Mouse (Mus musculus): ENCODE data around the gene Kng1.
A peak's percentile ranks its signal among the peaks of the same experiment; 100 is the strongest.
"Not testable (repeated sequence)": the region's sequence is repeated elsewhere in the genome, so short reads cannot be mapped to it uniquely, and the experiment has no call there.

Gene Kng1

GRCm38 (mm10) chr16:23094136-23094535, 36.5 kb downstream of the Kng1 start:
- no peak for DNase-seq (ENCODE audit: low spot score)

GRCm38 (mm10) chr16:23095581-23095980, 37.9 kb downstream of the Kng1 start:
- not testable (repeated sequence) for DNase-seq (ENCODE audit: low spot score)

- DNase-seq (ENCODE audit: low spot score), result not testable (repeated sequence)
Measured at GRCm38 (mm10) chr16:23096886-23097285, 39.2 kb downstream of the Kng1 start.

GRCm38 (mm10) chr16:23097290-23098104, 39.8 kb downstream of the Kng1 start:
- DNase-seq (ENCODE audit: low spot score), result not testable (repeated sequence)

- not testable (repeated sequence) for DNase-seq (ENCODE audit: low spot score)
Measured at GRCm38 (mm10) chr16:23098105-23098452, 40.4 kb downstream of the Kng1 start.

- DNase-seq (ENCODE audit: low spot score), result no peak
Measured at GRCm38 (mm10) chr16:23099632-23100031, 42.0 kb downstream of the Kng1 start.

- no peak for DNase-seq (ENCODE audit: low spot score)
Measured at GRCm38 (mm10) chr16:23100099-23100575, 42.5 kb downstream of the Kng1 start.

- no peak for DNase-seq (ENCODE audit: low spot score)
Measured at GRCm38 (mm10) chr16:23100613-23101012, 42.9 kb downstream of the Kng1 start.

GRCm38 (mm10) chr16:23102340-23103037, 44.8 kb downstream of the Kng1 start:
- DNase-seq (ENCODE audit: low spot score), result no peak

- DNase-seq (ENCODE audit: low spot score), result no peak
Measured at GRCm38 (mm10) chr16:23103038-23103745, 45.5 kb downstream of the Kng1 start.

GRCm38 (mm10) chr16:23103841-23104240, 46.2 kb downstream of the Kng1 start:
- DNase-seq (ENCODE audit: low spot score), result no peak

- DNase-seq (ENCODE audit: low spot score), result no peak
Measured at GRCm38 (mm10) chr16:23106121-23106520, 48.5 kb downstream of the Kng1 start.

GRCm38 (mm10) chr16:23107231-23107942, 49.7 kb downstream of the Kng1 start, which contains the start of gene Eif4a2:
TSS of gene Eif4a2 (plus strand) at chr16:23107444.
- DNase-seq (ENCODE audit: low spot score), result peak; percentile 91

- DNase-seq (ENCODE audit: low spot score), result peak; percentile 87
Measured at GRCm38 (mm10) chr16:23107946-23108759, 50.5 kb downstream of the Kng1 start.

- no peak for DNase-seq (ENCODE audit: low spot score)
Measured at GRCm38 (mm10) chr16:23108943-23109342, 51.3 kb downstream of the Kng1 start.

GRCm38 (mm10) chr16:23109350-23110280, 52.0 kb downstream of the Kng1 start:
- no peak for DNase-seq (ENCODE audit: low spot score)

- DNase-seq (ENCODE audit: low spot score), result no peak
Measured at GRCm38 (mm10) chr16:23112348-23112747, 54.7 kb downstream of the Kng1 start.

- DNase-seq (ENCODE audit: low spot score), result no peak
Measured at GRCm38 (mm10) chr16:23112861-23113435, 55.3 kb downstream of the Kng1 start.

GRCm38 (mm10) chr16:23113903-23114302, 56.2 kb downstream of the Kng1 start:
- DNase-seq (ENCODE audit: low spot score), result no peak
